Mouse (Mus musculus) olfactory bulb, adult 2 months (tissue): ENCODE results near the gene Wfdc1.

Experiments used
- CTCF ChIP-seq: fragments of 200-500 bp; IDR thresholded peaks from 2 replicates; pipeline ENCODE4 v1.5.1; 2012; ENCODE audit warnings: low read depth, mild to moderate bottlenecking, low read length, moderate library complexity; ENCODE audit not compliant: insufficient read depth
- POLR2A ChIP-seq: fragments of 200-500 bp; IDR thresholded peaks from 2 replicates; pipeline ENCODE4 v1.6.1; 2012; ENCODE audit warnings: mild to moderate bottlenecking, low read depth, low read length, moderate library complexity; ENCODE audit not compliant: insufficient read depth

GRCm38 (mm10) chr8:119690602-119691001 lies 24.4 kb downstream of the Wfdc1 start:
- no peak for TF ChIP-seq CTCF
- no peak for TF ChIP-seq POLR2A
